Mouse (Mus musculus) yolk sac, embryonic 10.5 days (tissue): ENCODE measurements at regions not wholly inside any gene's neighbourhood (a gene's known extent, or its start where the extent isn't known, plus 50 kb on each side); places are given as distances from the start of the nearest gene placed in this dataset.

Source experiments
- DNase-seq: peaks from one replicate; pipeline ENCODE4 v3.0.0-alpha.2; 2017; ENCODE audit warnings: low spot score

GRCm38 (mm10) chr9:43387397-43387796 is 76.7 kb downstream of the Trim29 start:
- no peak for DNase-seq

- DNase-seq = no peak
Measured at GRCm38 (mm10) chr9:43389491-43390083, 78.9 kb downstream of the Trim29 start.

GRCm38 (mm10) chr9:43392467-43393064 is 81.9 kb downstream of the Trim29 start:
- DNase-seq = peak; percentile 11

- no peak for DNase-seq
Measured at GRCm38 (mm10) chr9:43394204-43394603, 83.6 kb downstream of the Trim29 start.

GRCm38 (mm10) chr9:43395209-43395608 is 84.6 kb downstream of the Trim29 start:
- DNase-seq = no peak

GRCm38 (mm10) chr9:43396566-43396965 is 85.9 kb downstream of the Trim29 start:
- no peak for DNase-seq

- DNase-seq = no peak
Measured at GRCm38 (mm10) chr9:43408493-43408892, 97.8 kb downstream of the Trim29 start.

- no peak for DNase-seq
Measured at GRCm38 (mm10) chr9:43412473-43412872, 101.8 kb downstream of the Trim29 start.

- no peak for DNase-seq
Measured at GRCm38 (mm10) chr9:43419993-43420715, 109.5 kb downstream of the Trim29 start.

- DNase-seq = no peak
Measured at GRCm38 (mm10) chr9:43427007-43427406, 116.4 kb downstream of the Trim29 start.

GRCm38 (mm10) chr9:43433953-43434352 is 123.3 kb downstream of the Trim29 start:
- DNase-seq = no peak

- no peak for DNase-seq
Measured at GRCm38 (mm10) chr9:43438476-43438875, 127.8 kb downstream of the Trim29 start.

- no peak for DNase-seq
Measured at GRCm38 (mm10) chr9:43440959-43441510, 130.4 kb downstream of the Trim29 start.

GRCm38 (mm10) chr9:43445491-43445890 is 134.8 kb downstream of the Trim29 start:
- DNase-seq = no peak

- DNase-seq = no peak
Measured at GRCm38 (mm10) chr9:43447372-43447771, 136.7 kb downstream of the Trim29 start.

- no peak for DNase-seq
Measured at GRCm38 (mm10) chr9:43448981-43449380, 138.3 kb downstream of the Trim29 start.

GRCm38 (mm10) chr9:43453953-43454582 is 143.4 kb downstream of the Trim29 start:
- no peak for DNase-seq

GRCm38 (mm10) chr9:43457736-43458135 is 147.1 kb downstream of the Trim29 start:
- DNase-seq = no peak

GRCm38 (mm10) chr9:43461131-43461530 is 150.5 kb downstream of the Trim29 start:
- DNase-seq = peak; percentile 24

GRCm38 (mm10) chr9:43463445-43464090 is 152.9 kb downstream of the Trim29 start:
- no peak for DNase-seq

GRCm38 (mm10) chr9:43465129-43465528 is 154.5 kb downstream of the Trim29 start:
- DNase-seq = peak; percentile 11

GRCm38 (mm10) chr9:43465731-43466330 is 155.2 kb downstream of the Trim29 start:
- DNase-seq = no peak
